Mouse (Mus musculus) limb, embryonic 15.5 days (tissue): ENCODE measurements around the gene Atp6v0e. TPM values are rescaled to one million over a fixed set of nuclear protein-coding genes. Genes with fewer than 3 reads are reported as not detected.

Experiments used
- ATAC-seq: fragments of 200-750 bp; cut with Nextera tagmentation; 2 replicates; pipeline ENCODE4 v1.8.0; 2017; ENCODE audit warnings: low read depth, moderate TSS enrichment; ENCODE audit not compliant: insufficient number of reproducible peaks, low FRiP score, low TSS enrichment
- H3K27ac ChIP-seq: fragments of 300-500 bp; sonication (generic); 2 replicates; pipeline ENCODE4 v1.5.1; 2015; ENCODE audit warnings: moderate library complexity, mild to moderate bottlenecking, inconsistent platforms
- H3K27me3 ChIP-seq: fragments of 300-500 bp; sonication (generic); 2 replicates; pipeline ENCODE4 v1.6.1; 2015; ENCODE audit warnings: inconsistent platforms
- H3K36me3 ChIP-seq: fragments of 300-500 bp; sonication (generic); 2 replicates; pipeline ENCODE4 v1.6.1; 2015; ENCODE audit warnings: inconsistent platforms
- H3K4me1 ChIP-seq: fragments of 300-500 bp; sonication (generic); 2 replicates; pipeline ENCODE4 v1.6.1; 2015; ENCODE audit warnings: inconsistent platforms
- H3K4me2 ChIP-seq: fragments of 300-500 bp; sonication (generic); 2 replicates; pipeline ENCODE4 v1.6.1; 2015; ENCODE audit warnings: mild to moderate bottlenecking, inconsistent platforms
- H3K4me3 ChIP-seq: fragments of 300-500 bp; sonication (generic); 2 replicates; pipeline ENCODE4 v1.5.1; 2015; ENCODE audit warnings: mild to moderate bottlenecking, inconsistent platforms
- H3K9ac ChIP-seq: fragments of 300-500 bp; sonication (generic); 2 replicates; pipeline ENCODE4 v1.6.1; 2015; ENCODE audit warnings: inconsistent platforms
- H3K9me3 ChIP-seq: fragments of 300-500 bp; sonication (generic); 2 replicates; pipeline ENCODE4 v1.6.1; 2016; ENCODE audit warnings: inconsistent platforms
- WGBS: fragments of 180-500 bp; shearing (Covaris S2); methylation state at CpG from one replicate; pipeline ENCODE4 v1.1.7; 2015; 5-methylcytosine and 5-hydroxymethylcytosine counted together
- polyA plus RNA-seq: library from polyadenylated mRNA; unstranded; fragments of >200 nt; fragmentation: Nextera tagmentation; extraction: Ambion mirVana; gene quantifications from 2 replicates; pipeline ENCODE4 v1.2.1, GENCODE M21; 2015

Atp6v0e gene
- polyA plus RNA-seq, 1 experiment from 2014 or later, result 248 TPM

- 55% methylated on average over 4 of the region's 4 CpGs for WGBS
- Histone ChIP-seq H3K9ac (no peak overlapping the region), H3K27ac (no peak overlapping the region)
Observed at GRCm38 (mm10) chr17:26671268-26671667, 8.2 kb downstream of the Atp6v0e start.

GRCm38 (mm10) chr17:26675845-26676244, 12.8 kb downstream of the Atp6v0e start:
- no peak for ATAC-seq
- Histone ChIP-seq H3K9me3 (no peaks in the 10 kb centered on the region), H3K9ac (peak overlapping the region; percentile 86; the same call in 1 of the 2 replicates)

More at GRCm38 (mm10) chr17:26671268-26671667, 8.2 kb downstream of the Atp6v0e start:
- no peaks in the 10 kb centered on the region for H3K36me3 ChIP-seq
- no peaks in the 10 kb centered on the region for H3K27me3 ChIP-seq
- no peaks in the 10 kb centered on the region for H3K4me1 ChIP-seq
- no peak overlapping the region for H3K4me2 ChIP-seq
- H3K4me3 ChIP-seq, result no peak overlapping the region
- no peaks in the 10 kb centered on the region for H3K9me3 ChIP-seq
- no peak for ATAC-seq

DNA sequence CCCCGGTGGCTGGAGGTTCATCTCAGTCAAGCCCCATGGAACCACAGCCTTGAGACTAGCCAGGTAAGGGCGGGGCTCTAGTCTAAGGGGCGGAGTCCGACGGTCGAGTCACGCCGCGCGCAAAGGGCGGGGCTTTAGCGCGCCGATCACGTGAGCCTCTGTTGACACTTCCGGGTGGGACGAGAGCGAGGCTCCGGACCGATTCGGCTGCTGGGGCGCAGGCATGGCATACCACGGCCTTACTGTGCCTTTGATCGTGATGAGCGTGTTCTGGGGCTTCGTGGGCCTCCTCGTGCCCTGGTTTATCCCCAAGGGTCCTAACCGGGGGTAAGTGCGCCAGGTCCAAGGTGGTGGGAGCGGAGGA, 13.2 kb downstream of the Atp6v0e start:
- H3K4me2 ChIP-seq, result peak overlapping the region; percentile 61
- WGBS, result under 1% methylated on average over 30 of the region's 30 CpGs
- peak overlapping the region; percentile 86 for H3K9ac ChIP-seq
- peak; percentile 91 for ATAC-seq
- H3K4me1 ChIP-seq, result peaks cover 25% of the 10 kb centered on the region
- 0 out of 2 replicates have a peak, but pooled peaks cover 8% of the 10 kb centered on the region for H3K36me3 ChIP-seq
- H3K27me3 ChIP-seq, result no peaks in the 10 kb centered on the region
- no peaks in the 10 kb centered on the region for H3K9me3 ChIP-seq
- H3K27ac ChIP-seq, result peak overlapping the region; percentile 93
- H3K4me3 ChIP-seq, result peak overlapping the region; percentile 83

More at GRCm38 (mm10) chr17:26675845-26676244, 12.8 kb downstream of the Atp6v0e start:
- peak overlapping the region; percentile 61 for H3K4me2 ChIP-seq
- 0 out of 2 replicates have a peak, but pooled peaks cover 5% of the 10 kb centered on the region for H3K36me3 ChIP-seq
- H3K4me1 ChIP-seq, result peaks cover 25% of the 10 kb centered on the region
- H3K27ac ChIP-seq, result peak overlapping the region; percentile 93
- peak overlapping the region; percentile 83 for H3K4me3 ChIP-seq
- WGBS, result 25% methylated on average over 7 of the region's 7 CpGs
- no peaks in the 10 kb centered on the region for H3K27me3 ChIP-seq

DNA sequence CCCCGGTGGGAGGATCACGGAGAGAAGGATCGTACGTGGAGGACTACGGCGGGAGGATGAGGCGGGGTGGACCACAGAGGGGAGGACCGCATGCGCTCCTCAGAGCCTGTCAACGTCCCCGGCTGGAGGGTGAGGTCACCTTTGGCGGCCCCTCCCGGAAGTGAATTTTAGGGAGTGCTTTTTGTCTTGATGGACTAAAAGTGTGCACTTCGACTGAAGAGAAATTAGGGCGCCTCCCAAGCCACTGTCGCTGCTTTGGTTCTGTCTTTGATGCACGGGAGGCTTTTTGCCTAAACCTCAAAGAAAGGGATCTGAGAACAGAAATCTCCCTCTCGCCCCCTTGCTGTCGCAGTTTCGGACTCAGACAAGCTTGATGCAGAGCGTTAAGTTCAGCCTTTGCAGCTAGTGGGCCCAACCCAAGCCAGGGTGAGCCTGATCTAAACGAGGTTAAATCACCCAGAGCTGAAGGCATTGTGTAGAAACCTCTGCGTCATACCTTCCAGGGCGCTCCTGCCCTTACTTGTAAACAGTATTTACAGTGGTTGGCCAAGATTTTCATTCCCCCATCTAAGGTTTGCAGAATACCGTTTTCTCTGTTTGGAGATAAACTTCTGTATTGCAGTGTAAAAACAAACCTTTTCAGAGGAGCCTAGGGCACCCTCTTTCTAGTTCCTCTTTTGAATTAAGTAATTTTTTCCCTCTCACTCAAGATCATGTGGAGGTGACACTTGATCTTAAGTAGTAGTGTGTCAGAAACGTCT, 13.8 kb downstream of the Atp6v0e start:
- 2% methylated on average over 26 of the region's 26 CpGs for WGBS
- Histone ChIP-seq H3K4me3 (peak overlapping the region; percentile 83), H3K9me3 (no peaks in the 10 kb centered on the region), H3K9ac (peak overlapping the region; percentile 86), H3K27me3 (no peaks in the 10 kb centered on the region), H3K4me1 (peaks cover 25% of the 10 kb centered on the region), H3K4me2 (peak overlapping the region; percentile 61), H3K27ac (peak overlapping the region; percentile 93), H3K36me3 (0 out of 2 replicates have a peak, but pooled peaks cover 8% of the 10 kb centered on the region)
- ATAC-seq, result peak; percentile 87

GRCm38 (mm10) chr17:26677711-26678637, 14.9 kb downstream of the Atp6v0e start:
- peak overlapping the region; percentile 83; the same call in 1 of the 2 replicates for H3K4me3 ChIP-seq
- H3K9ac ChIP-seq, result no peak overlapping the region
- H3K36me3 ChIP-seq, result peaks cover 11% of the 10 kb centered on the region; the same call in 1 of the 2 replicates
- H3K4me2 ChIP-seq, result peak overlapping the region; percentile 61
- peaks cover 25% of the 10 kb centered on the region for H3K4me1 ChIP-seq
- H3K27ac ChIP-seq, result peak overlapping the region; percentile 47; the same call in 1 of the 2 replicates
- no peak for ATAC-seq
- 72% methylated on average over 7 of the region's 7 CpGs for WGBS
- no peaks in the 10 kb centered on the region for H3K9me3 ChIP-seq
- H3K27me3 ChIP-seq, result no peaks in the 10 kb centered on the region

GRCm38 (mm10) chr17:26681276-26681675, 18.2 kb downstream of the Atp6v0e start:
- no peaks in the 10 kb centered on the region for H3K9me3 ChIP-seq
- no peak overlapping the region for H3K4me2 ChIP-seq
- ATAC-seq, result no peak
- H3K27me3 ChIP-seq, result no peaks in the 10 kb centered on the region
- WGBS, result 92% methylated on average over 6 of the region's 6 CpGs
- no peak overlapping the region for H3K27ac ChIP-seq
- H3K9ac ChIP-seq, result no peak overlapping the region
- peaks cover 25% of the 10 kb centered on the region for H3K4me1 ChIP-seq
- H3K36me3 ChIP-seq, result peaks cover 24% of the 10 kb centered on the region
- H3K4me3 ChIP-seq, result no peak overlapping the region

- no peak overlapping the region for H3K4me3 ChIP-seq
- no peak overlapping the region for H3K4me2 ChIP-seq
- H3K27ac ChIP-seq, result no peak overlapping the region
- H3K9ac ChIP-seq, result no peak overlapping the region
- peaks cover 26% of the 10 kb centered on the region for H3K4me1 ChIP-seq
- H3K27me3 ChIP-seq, result no peaks in the 10 kb centered on the region
- 90% methylated on average over 17 of the region's 17 CpGs for WGBS
- ATAC-seq, result no peak
- peaks cover 16% of the 10 kb centered on the region for H3K36me3 ChIP-seq
- H3K9me3 ChIP-seq, result no peaks in the 10 kb centered on the region
Observed at GRCm38 (mm10) chr17:26686334-26687000, 23.4 kb downstream of the Atp6v0e start.

- Histone ChIP-seq H3K4me3 (no peak overlapping the region), H3K27me3 (no peaks in the 10 kb centered on the region), H3K4me2 (no peak overlapping the region), H3K36me3 (peaks cover 7% of the 10 kb centered on the region), H3K27ac (peak overlapping the region; percentile 79), H3K9ac (no peak overlapping the region), H3K4me1 (peaks cover 28% of the 10 kb centered on the region), H3K9me3 (no peaks in the 10 kb centered on the region)
- WGBS, result 49% methylated on average over 8 of the region's 8 CpGs
- peak; percentile 80 for ATAC-seq
Observed at GRCm38 (mm10) chr17:26688795-26689735, 26.0 kb downstream of the Atp6v0e start.

- Histone ChIP-seq H3K4me1 (peaks cover 28% of the 10 kb centered on the region), H3K9ac (no peak overlapping the region), H3K27me3 (no peaks in the 10 kb centered on the region), H3K4me2 (no peak overlapping the region), H3K27ac (peak overlapping the region; percentile 79), H3K4me3 (no peak overlapping the region), H3K36me3 (peaks cover under 1% of the 10 kb centered on the region; the same call in 1 of the 2 replicates), H3K9me3 (no peaks in the 10 kb centered on the region)
- ATAC-seq, result no peak
- 66% methylated on average over 2 of the region's 2 CpGs for WGBS
Observed at GRCm38 (mm10) chr17:26689810-26690209, 26.8 kb downstream of the Atp6v0e start.

DNA sequence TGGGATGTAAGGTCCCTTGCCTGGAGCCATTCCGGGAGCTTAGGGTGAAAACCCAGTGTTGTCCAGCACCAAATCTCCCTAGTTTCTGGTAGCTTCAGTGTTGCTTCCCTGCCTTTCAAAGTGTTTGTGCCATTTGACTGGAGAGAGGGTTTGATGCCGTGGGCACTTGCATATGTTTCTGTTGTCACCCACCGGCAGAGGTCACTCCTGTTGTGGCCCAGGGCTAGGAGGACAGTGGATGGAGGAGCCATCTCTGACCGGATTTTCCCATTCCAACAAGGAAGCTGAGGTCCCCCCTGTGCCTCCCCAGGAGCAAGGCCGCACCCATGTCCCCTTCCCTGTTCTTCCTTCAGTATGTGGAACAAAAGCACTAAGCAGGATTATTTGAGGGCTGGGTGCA, 27.2 kb downstream of the Atp6v0e start:
- ATAC-seq, result no peak
- Histone ChIP-seq H3K9me3 (no peaks in the 10 kb centered on the region), H3K36me3 (no peaks in the 10 kb centered on the region), H3K27ac (peak overlapping the region; percentile 79), H3K4me2 (no peak overlapping the region), H3K4me3 (no peak overlapping the region), H3K9ac (no peak overlapping the region), H3K4me1 (peaks cover 28% of the 10 kb centered on the region), H3K27me3 (no peaks in the 10 kb centered on the region)
- WGBS, result 83% methylated on average over 5 of the region's 5 CpGs
